Comparison of ENCODE assay signal across 9 mouse cellular contexts in genomic region chr2:25534178-25534865, GRCm38 (mm10). TPM values are rescaled to one million over a fixed set of nuclear protein-coding genes. Genes with fewer than 3 reads are reported as not detected.
DNase-seq lines count a peak whose midpoint lies in the region; ATAC-seq and TF ChIP-seq lines count a peak whose summit lies in the region.
"Had no signal": no experiment of that assay in that cellular context is flagged by ENCODE, and none has a peak within 500 bp of the region (broad histone marks: within the 10 kb centered on the region; RNA-seq: fewer than 3 reads in every experiment).

No protein-coding gene starts in this region.

- H3K36me3 ChIP-seq in liver, adult 2 months (ENCODE audit: control insufficient read depth, insufficient read depth, low read length): peaks cover 24% of the 10 kb centered on the region
- peaks cover 24% of the 10 kb centered on the region for H3K36me3 ChIP-seq in liver, embryonic 11.5 days (ENCODE audit: control insufficient read depth, insufficient read depth, low read length)
- peaks cover 73% of the 10 kb centered on the region for H3K36me3 ChIP-seq in heart, postnatal 0 days (replicated peaks; ENCODE audit: control insufficient read depth, insufficient read depth, low read length)
- peaks cover 29% of the 10 kb centered on the region for H3K36me3 ChIP-seq in forebrain, embryonic 15.5 days

- no peak for TF ChIP-seq CTCF in liver, adult 2 months (IDR thresholded peaks at IDR 0.05; ENCODE audit: low read depth, low read length)
- no peak for TF ChIP-seq CTCF in cerebellum, adult 2 months (IDR thresholded peaks at IDR 0.05; ENCODE audit: borderline replicate concordance, insufficient read depth, low read depth, low read length)
- no peak for TF ChIP-seq CTCF in heart, postnatal 0 days (IDR thresholded peaks at IDR 0.05; ENCODE audit: low read depth)

- no peak overlapping the region for H3K4me2 ChIP-seq in liver, embryonic 11.5 days
- H3K4me2 ChIP-seq in heart, postnatal 0 days (ENCODE audit: low read depth, low read length): no peak overlapping the region
- H3K4me2 ChIP-seq in forebrain, embryonic 15.5 days (replicated peaks): no peak overlapping the region
- H3K4me2 ChIP-seq: neural tube, embryonic 12.5 days had no signal

- 41% methylated on average over 3 of the region's 3 CpGs for WGBS in liver, adult 2 months
- WGBS in liver, embryonic 11.5 days: 81% methylated on average over 3 of the region's 3 CpGs
- 52% methylated on average over 3 of the region's 3 CpGs for whole genome bisulfite sequencing in cerebellum, adult 2 months
- 55% methylated on average over 3 of the region's 3 CpGs for WGBS in heart, postnatal 0 days
- 93% methylated on average over 3 of the region's 3 CpGs for WGBS in forebrain, embryonic 15.5 days

- no peak overlapping the region for H3K4me3 ChIP-seq in liver, adult 2 months (ENCODE audit: insufficient read depth, low read depth, low read length)
- no peak overlapping the region for H3K4me3 ChIP-seq in liver, embryonic 11.5 days (ENCODE audit: low read depth, low read length)
- no peak overlapping the region for H3K4me3 ChIP-seq in cerebellum, adult 2 months (replicated peaks; ENCODE audit: insufficient read depth, low read depth, low read length)
- no peak overlapping the region for H3K4me3 ChIP-seq in heart, postnatal 0 days (ENCODE audit: low read depth, low read length)
- H3K4me3 ChIP-seq in forebrain, embryonic 15.5 days: no peak overlapping the region
- H3K4me3 ChIP-seq: neural tube, embryonic 12.5 days had no signal

- H3K4me1 ChIP-seq in liver, adult 2 months (ENCODE audit: control insufficient read depth, insufficient read depth, low read length): peaks cover 8% of the 10 kb centered on the region
- no peaks in the 10 kb centered on the region for H3K4me1 ChIP-seq in liver, embryonic 11.5 days (replicated peaks; ENCODE audit: control insufficient read depth, insufficient read depth, low read length)
- peaks cover 14% of the 10 kb centered on the region for H3K4me1 ChIP-seq in cerebellum, adult 2 months (ENCODE audit: control insufficient read depth, insufficient read depth, low read length)
- peaks cover 11% of the 10 kb centered on the region; the same call in 1 of the 2 replicates for H3K4me1 ChIP-seq in heart, postnatal 0 days (ENCODE audit: control insufficient read depth, insufficient read depth)
- H3K4me1 ChIP-seq in forebrain, embryonic 15.5 days: no peaks in the 10 kb centered on the region
- H3K4me1 ChIP-seq: neural tube, embryonic 12.5 days had no signal

- no peak overlapping the region for H3K9ac ChIP-seq in liver, adult 2 months (ENCODE audit: low read depth, low read length)
- no peak overlapping the region for H3K9ac ChIP-seq in liver, embryonic 11.5 days (ENCODE audit: low read depth, low read length)
- no peak overlapping the region for H3K9ac ChIP-seq in heart, postnatal 0 days (replicated peaks; ENCODE audit: low read depth, low read length)
- no peak overlapping the region for H3K9ac ChIP-seq in forebrain, embryonic 15.5 days (replicated peaks)
- H3K9ac ChIP-seq: neural tube, embryonic 12.5 days had no signal

- TF ChIP-seq EP300 in heart, postnatal 0 days (IDR thresholded peaks at IDR 0.05; ENCODE audit: low read depth): no peak

- H3K9me3 ChIP-seq in liver, embryonic 11.5 days (ENCODE audit: control insufficient read depth, low read length): no peaks in the 10 kb centered on the region
- H3K9me3 ChIP-seq in heart, postnatal 0 days (replicated peaks; ENCODE audit: control insufficient read depth, low read length): no peaks in the 10 kb centered on the region
- no peaks in the 10 kb centered on the region for H3K9me3 ChIP-seq in forebrain, embryonic 15.5 days
- H3K9me3 ChIP-seq: neural tube, embryonic 12.5 days had no signal

- H3K27ac ChIP-seq in liver, adult 2 months (replicated peaks; ENCODE audit: insufficient read depth, low read depth, low read length): peak overlapping the region; percentile 42
- H3K27ac ChIP-seq in liver, embryonic 11.5 days (ENCODE audit: low read depth, low read length): no peak overlapping the region
- H3K27ac ChIP-seq in cerebellum, adult 2 months (ENCODE audit: insufficient read depth, low read length): peak overlapping the region; percentile 45; the same call in 1 of the 2 replicates
- H3K27ac ChIP-seq in heart, postnatal 0 days (ENCODE audit: low read depth): peak overlapping the region; percentile 56
- no peak overlapping the region for H3K27ac ChIP-seq in forebrain, embryonic 15.5 days (replicated peaks)
- H3K27ac ChIP-seq: neural tube, embryonic 12.5 days had no signal

- peak; percentile 92 for DNase-seq in liver, adult 2 months (ENCODE audit: extremely low read depth, low read depth, low spot score)
- no peak for DNase-seq in liver, embryonic 11.5 days (ENCODE audit: low spot score)
- DNase-seq in Muller cell, postnatal 12 days (ENCODE audit: inconsistent ontology term): peak; percentile 91
- DNase-seq in cerebellum, adult 2 months: peak; percentile 88 to 91
- peak; percentile 56 for DNase-seq in heart, postnatal 0 days (ENCODE audit: low spot score)
- DNase-seq in lung, postnatal 14 days: peak; percentile 69
- peak; percentile 38 for DNase-seq in thymus, postnatal 25 days

- no peaks in the 10 kb centered on the region for H3K27me3 ChIP-seq in liver, adult 2 months (ENCODE audit: control insufficient read depth, insufficient read depth, low read length)
- no peaks in the 10 kb centered on the region for H3K27me3 ChIP-seq in liver, embryonic 11.5 days (replicated peaks; ENCODE audit: control insufficient read depth, insufficient read depth, low read length)
- no peaks in the 10 kb centered on the region for H3K27me3 ChIP-seq in cerebellum, adult 2 months (ENCODE audit: control insufficient read depth, insufficient read depth, low read length)
- H3K27me3 ChIP-seq in heart, postnatal 0 days (ENCODE audit: control insufficient read depth, insufficient read depth, low read length): no peaks in the 10 kb centered on the region
- no peaks in the 10 kb centered on the region for H3K27me3 ChIP-seq in forebrain, embryonic 15.5 days
- H3K27me3 ChIP-seq: neural tube, embryonic 12.5 days had no signal

- no peak for ATAC-seq in liver, embryonic 11.5 days (replicated peaks; ENCODE audit: low FRiP score)
- ATAC-seq in heart, postnatal 0 days (ENCODE audit: insufficient read depth, low read depth): peak; percentile 82
- ATAC-seq in forebrain, embryonic 15.5 days (replicated peaks): no peak

- H3K79me2 ChIP-seq in liver, adult 2 months (ENCODE audit: control insufficient read depth, insufficient read depth, low read length): no peaks in the 10 kb centered on the region

- TF ChIP-seq POLR2A in liver, adult 2 months (IDR thresholded peaks at IDR 0.05; ENCODE audit: extremely low read depth, insufficient read depth, low read length): no peak
- TF ChIP-seq POLR2A in cerebellum, adult 2 months (IDR thresholded peaks at IDR 0.05; ENCODE audit: borderline replicate concordance, insufficient read depth, low read length): no peak

RNA-seq across cellular contexts. Expression of gene Traf2, which starts 12.4 kb away (rescaled TPM):
- 4.0 and 5.2 TPM in 2 replicates for total RNA-seq in liver, adult 2 months (2014; rRNA removed)
- polyA plus RNA-seq in liver, adult 2 months (2012; rRNA removed): 7.0 and 9.9 TPM in 2 replicates
- polyA plus RNA-seq in liver, embryonic 11.5 days (2014; fragmentation: Nextera tagmentation; extraction: Ambion mirVana): 28.0 and 31.0 TPM in 2 replicates
- polyA plus RNA-seq in cerebellum, adult 2 months (2012; rRNA removed): 12.3 and 12.5 TPM in 2 replicates
- 5.1 and 6.3 TPM in 2 replicates for total RNA-seq in heart, postnatal 0 days (2014; rRNA removed; ENCODE audit: low replicate concordance)
- polyA plus RNA-seq in heart, postnatal 0 days (2015; fragmentation: Nextera tagmentation; extraction: Ambion mirVana): 14.2 and 15.8 TPM in 2 replicates
- 28.2 and 28.6 TPM in 2 replicates for polyA plus RNA-seq in forebrain, embryonic 15.5 days (2015; fragmentation: Nextera tagmentation; extraction: Ambion mirVana)

RNA-seq across cellular contexts. Expression of gene Edf1, which starts 23.3 kb away (rescaled TPM):
- total RNA-seq in liver, adult 2 months (2014; rRNA removed): 206 and 247 TPM in 2 replicates
- 153 and 186 TPM in 2 replicates for polyA plus RNA-seq in liver, adult 2 months (2012; rRNA removed)
- 367 and 380 TPM in 2 replicates for polyA plus RNA-seq in liver, embryonic 11.5 days (2014; fragmentation: Nextera tagmentation; extraction: Ambion mirVana)
- polyA plus RNA-seq in cerebellum, adult 2 months (2012; rRNA removed): 345 and 350 TPM in 2 replicates
- 112 and 136 TPM in 2 replicates for total RNA-seq in heart, postnatal 0 days (2014; rRNA removed; ENCODE audit: low replicate concordance)
- polyA plus RNA-seq in heart, postnatal 0 days (2015; fragmentation: Nextera tagmentation; extraction: Ambion mirVana): 314 and 343 TPM in 2 replicates
- 368 and 393 TPM in 2 replicates for polyA plus RNA-seq in forebrain, embryonic 15.5 days (2015; fragmentation: Nextera tagmentation; extraction: Ambion mirVana)

RNA-seq across cellular contexts. Expression of gene C8g, which starts 32.8 kb away (rescaled TPM):
- 589 and 721 TPM in 2 replicates for total RNA-seq in liver, adult 2 months (2014; rRNA removed)
- 881 and 939 TPM in 2 replicates for polyA plus RNA-seq in liver, adult 2 months (2012; rRNA removed)
- 14.9 and 16.8 TPM in 2 replicates for polyA plus RNA-seq in liver, embryonic 11.5 days (2014; fragmentation: Nextera tagmentation; extraction: Ambion mirVana)
- polyA plus RNA-seq in cerebellum, adult 2 months (2012; rRNA removed): 3.6 and 4.2 TPM in 2 replicates
- 1.6 and 9.0 TPM in 2 replicates for total RNA-seq in heart, postnatal 0 days (2014; rRNA removed; ENCODE audit: low replicate concordance)
- 2.4 and 4.0 TPM in 2 replicates for polyA plus RNA-seq in heart, postnatal 0 days (2015; fragmentation: Nextera tagmentation; extraction: Ambion mirVana)
- polyA plus RNA-seq in forebrain, embryonic 15.5 days (2015; fragmentation: Nextera tagmentation; extraction: Ambion mirVana): 3.4 and 4.7 TPM in 2 replicates

RNA-seq across cellular contexts. Expression of gene Fbxw5, which starts 33.8 kb away (rescaled TPM):
- 18.6 and 24.0 TPM in 2 replicates for total RNA-seq in liver, adult 2 months (2014; rRNA removed)
- polyA plus RNA-seq in liver, adult 2 months (2012; rRNA removed): 18.8 and 19.4 TPM in 2 replicates
- polyA plus RNA-seq in liver, embryonic 11.5 days (2014; fragmentation: Nextera tagmentation; extraction: Ambion mirVana): 63.3 and 63.6 TPM in 2 replicates
- polyA plus RNA-seq in cerebellum, adult 2 months (2012; rRNA removed): 54.7 and 59.4 TPM in 2 replicates
- 115 and 141 TPM in 2 replicates for total RNA-seq in heart, postnatal 0 days (2014; rRNA removed; ENCODE audit: low replicate concordance)
- polyA plus RNA-seq in heart, postnatal 0 days (2015; fragmentation: Nextera tagmentation; extraction: Ambion mirVana): 70.6 and 76.5 TPM in 2 replicates
- polyA plus RNA-seq in forebrain, embryonic 15.5 days (2015; fragmentation: Nextera tagmentation; extraction: Ambion mirVana): 128 and 130 TPM in 2 replicates

RNA-seq across cellular contexts. Expression of gene Mamdc4, which starts 40.3 kb away (rescaled TPM):
- total RNA-seq in liver, adult 2 months (2014; rRNA removed): 7.5 and 7.8 TPM in 2 replicates
- polyA plus RNA-seq in liver, adult 2 months (2012; rRNA removed): 1.5 and 2.0 TPM in 2 replicates
- 1.3 and 1.8 TPM in 2 replicates for polyA plus RNA-seq in liver, embryonic 11.5 days (2014; fragmentation: Nextera tagmentation; extraction: Ambion mirVana)
- polyA plus RNA-seq in cerebellum, adult 2 months (2012; rRNA removed): 3.0 and 4.4 TPM in 2 replicates
- 1.7 and 2.0 TPM in 2 replicates for total RNA-seq in heart, postnatal 0 days (2014; rRNA removed; ENCODE audit: low replicate concordance)
- polyA plus RNA-seq in heart, postnatal 0 days (2015; fragmentation: Nextera tagmentation; extraction: Ambion mirVana): 0.14 and 1.6 TPM in 2 replicates
- polyA plus RNA-seq in forebrain, embryonic 15.5 days (2015; fragmentation: Nextera tagmentation; extraction: Ambion mirVana): 4.2 and 5.3 TPM in 2 replicates

Comparison
In these comparisons a context has a peak if more than half of its experiments do, and no peak if none do; other contexts are left out.
1. H3K27ac ChIP-seq: peak in liver, adult 2 months (single experiment), cerebellum, adult 2 months (single experiment) and heart, postnatal 0 days (single experiment); none in liver, embryonic 11.5 days (single experiment) and forebrain, embryonic 15.5 days (single experiment).
2. RNA of gene C8g, which starts 32.8 kb away (polyA plus RNA-seq): 881 to 939 TPM in liver, adult 2 months; 14.9 to 16.8 TPM in liver, embryonic 11.5 days, 3.6 to 4.2 TPM in cerebellum, adult 2 months, 3.4 to 4.7 TPM in forebrain, embryonic 15.5 days and 2.4 to 4.0 TPM in heart, postnatal 0 days; every median in the first group is over 10 times any median in the second.